Mouse (Mus musculus) Muller cell, postnatal 12 days (primary cell): Measurements from ENCODE around the gene Zfp428.

Experiments used
- DNase-seq: peaks from one replicate; pipeline ENCODE4 v3.0.0-alpha.2; 2015; ENCODE audit errors: inconsistent ontology term

Gene Zfp428

GRCm38 (mm10) chr7:24506838-24507725 is at the start of gene Zfp428:
Gene Zfp428 (plus strand): TSS chr7:24507006.
- peak; percentile 90 for DNase-seq

DNA sequence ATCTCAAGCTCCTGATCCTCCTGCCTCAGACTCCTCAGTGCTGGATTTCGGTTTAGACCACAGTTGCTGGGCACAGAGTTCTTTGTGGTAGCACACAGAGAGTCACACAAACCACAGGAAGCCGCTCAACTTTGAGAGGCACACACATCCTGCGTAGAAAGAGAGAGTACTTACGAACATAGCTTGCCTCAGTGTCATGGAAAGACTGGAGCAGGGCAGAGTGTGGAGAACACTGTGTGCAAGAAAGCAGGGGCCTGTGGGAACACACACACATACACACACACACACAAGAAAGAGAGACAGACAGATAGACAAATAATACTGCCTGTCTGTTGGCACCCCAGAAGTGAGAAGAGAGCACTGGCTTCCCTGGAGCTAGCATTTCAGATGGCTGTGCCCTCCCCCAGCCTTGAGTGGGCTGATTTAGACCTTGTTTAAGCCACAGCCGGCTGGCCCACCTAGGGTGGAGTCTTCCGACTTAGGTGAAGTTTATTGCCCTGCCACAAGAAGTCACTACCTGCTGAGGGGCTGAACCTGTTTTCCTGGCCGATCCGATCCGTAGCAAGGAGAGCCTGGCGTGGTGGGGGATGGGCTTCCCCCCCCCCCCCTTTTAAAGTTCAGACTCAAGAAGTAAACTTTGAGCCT is 49.0 kb upstream of the Zfp428 start:
- DNase-seq: no peak

DNA sequence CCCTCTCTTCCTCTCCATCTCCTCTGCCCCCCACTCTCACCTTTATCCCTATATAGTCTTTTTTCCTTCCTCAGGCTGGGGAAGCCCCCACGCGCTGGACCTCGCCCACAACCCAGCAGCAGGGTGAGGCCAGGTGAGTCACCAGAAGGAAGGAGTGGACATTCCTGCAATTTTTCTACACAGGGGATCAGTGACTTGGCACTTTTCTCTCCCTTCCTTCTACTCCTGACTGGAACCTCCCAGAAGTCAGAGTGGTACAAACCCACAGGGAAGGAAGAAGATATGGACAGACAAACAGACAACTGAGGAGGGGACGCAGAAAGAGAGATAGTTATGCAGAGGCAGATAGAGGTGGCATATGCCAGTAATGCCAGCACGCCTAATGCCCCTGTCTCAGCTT is 47.4 kb upstream of the Zfp428 start:
- DNase-seq: no peak

- no peak for DNase-seq
Measured at GRCm38 (mm10) chr7:24459843-24460242, 47.0 kb upstream of the Zfp428 start.

DNA sequence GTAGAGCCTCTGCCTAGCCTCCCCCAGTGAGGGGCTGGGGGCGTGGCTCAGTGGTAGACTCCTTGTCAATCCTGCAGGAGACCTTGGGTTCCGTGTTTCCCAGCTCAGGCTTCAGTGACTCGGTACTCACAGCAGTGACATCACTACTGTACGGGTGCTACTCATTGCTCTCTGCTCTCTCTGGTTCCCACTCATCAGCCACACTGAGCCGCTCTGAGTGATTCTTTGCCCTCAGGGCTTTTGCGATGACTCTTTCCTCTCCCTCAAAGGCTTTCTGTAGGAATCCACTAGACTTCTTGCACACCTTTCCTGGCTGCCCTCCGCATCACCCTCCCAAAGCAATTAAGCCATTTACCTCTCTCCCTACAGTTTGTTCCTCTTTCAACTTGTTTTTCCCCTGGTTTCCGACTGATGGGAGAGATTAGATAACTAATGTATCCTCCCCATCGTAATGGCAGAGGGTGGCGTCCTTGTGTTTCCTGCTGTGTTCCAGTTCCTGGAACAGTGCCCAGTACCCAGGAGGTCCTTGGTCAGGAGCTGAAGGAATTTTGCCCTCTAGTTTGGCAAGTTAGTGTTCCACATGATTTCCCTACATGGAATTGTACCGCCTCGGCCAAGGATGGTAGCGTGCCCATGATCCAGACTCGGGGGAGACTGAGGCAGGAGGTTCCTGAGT is 45.3 kb upstream of the Zfp428 start:
- DNase-seq: no peak

- peak; percentile 42 for DNase-seq
Measured at GRCm38 (mm10) chr7:24462388-24463319, 44.2 kb upstream of the Zfp428 start, which contains the start of gene Plaur. Gene Plaur (plus strand): TSS chr7:24462484.

DNA sequence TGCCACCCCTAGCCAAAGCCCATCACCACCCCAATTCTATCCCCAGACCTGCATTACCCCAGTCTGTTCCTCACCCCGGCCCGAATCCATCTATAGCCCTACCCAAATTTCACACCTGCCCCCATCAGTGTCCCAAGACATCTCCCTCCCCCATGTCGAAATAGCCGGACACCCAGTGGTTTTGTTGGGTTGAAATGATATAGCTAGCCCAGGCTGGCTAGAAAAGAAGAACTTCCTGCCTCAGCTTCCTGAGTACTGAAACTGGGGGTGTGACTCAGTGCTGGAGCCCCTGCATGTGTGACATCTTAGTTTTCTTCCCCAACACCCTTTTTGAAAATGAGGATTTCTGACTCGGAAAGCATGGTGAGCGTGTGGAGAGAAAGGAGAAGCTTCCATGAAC is 40.0 kb upstream of the Zfp428 start:
- DNase-seq: no peak

DNA sequence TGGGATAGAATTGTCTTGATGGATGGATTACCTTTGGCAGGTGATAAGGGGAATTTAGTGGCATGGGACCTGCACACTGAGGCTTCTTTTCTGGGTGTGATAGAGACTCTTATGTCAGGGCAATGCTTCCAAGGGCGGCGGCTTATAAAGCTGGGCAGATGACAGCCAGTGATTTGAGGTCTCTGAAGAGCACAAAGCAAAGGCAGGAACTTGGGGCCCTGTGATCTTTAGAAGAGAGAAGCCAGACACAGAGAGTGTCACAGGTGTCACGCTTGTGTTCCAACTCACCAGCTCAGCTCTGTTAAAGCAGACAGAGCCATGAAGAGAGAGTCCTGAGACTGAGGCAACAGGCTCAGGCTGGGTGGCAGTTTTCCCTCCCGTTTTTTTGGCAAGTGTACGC is 38.9 kb upstream of the Zfp428 start:
- no peak for DNase-seq

DNA sequence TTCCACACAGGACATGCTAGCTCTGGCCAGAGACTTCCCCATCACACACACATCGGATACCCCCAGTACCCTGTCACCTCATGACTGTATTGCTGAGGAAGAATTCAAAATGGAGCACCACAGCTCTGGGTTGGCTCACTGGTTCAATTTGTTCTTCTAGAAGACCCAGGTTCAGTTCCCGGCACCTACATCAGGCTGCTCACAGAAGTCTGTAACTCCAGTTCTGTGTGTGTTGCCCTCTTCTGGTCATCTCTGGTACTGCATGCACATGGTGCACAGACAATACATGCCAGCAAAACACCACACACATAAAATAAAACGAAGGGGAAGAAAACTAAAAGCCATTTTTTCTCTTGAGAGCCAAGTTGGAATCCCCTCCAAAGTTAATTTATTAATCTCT is 37.7 kb upstream of the Zfp428 start:
- no peak for DNase-seq

DNA sequence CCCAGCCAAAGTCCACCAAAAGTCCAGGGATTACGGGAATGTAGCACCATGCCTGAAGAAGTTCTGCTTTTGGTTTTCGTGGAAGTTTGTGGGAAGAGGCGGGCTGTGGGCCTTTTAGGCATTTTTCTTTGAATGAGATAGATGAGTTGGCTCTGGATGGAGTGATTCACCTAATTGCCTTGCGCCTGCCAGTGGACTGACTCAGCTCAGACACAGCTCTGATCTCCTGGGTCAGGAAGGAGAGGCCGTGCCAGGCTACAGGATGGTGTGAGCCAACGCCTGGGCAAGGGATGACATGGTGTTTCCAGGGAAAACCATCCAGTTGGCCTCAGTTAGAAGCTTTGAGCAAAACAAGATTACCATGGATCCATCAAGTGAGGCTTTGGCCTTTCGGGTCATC is 36.5 kb upstream of the Zfp428 start:
- DNase-seq: peak; percentile 93

GRCm38 (mm10) chr7:24472442-24472841 is 34.4 kb upstream of the Zfp428 start:
- DNase-seq: no peak

DNA sequence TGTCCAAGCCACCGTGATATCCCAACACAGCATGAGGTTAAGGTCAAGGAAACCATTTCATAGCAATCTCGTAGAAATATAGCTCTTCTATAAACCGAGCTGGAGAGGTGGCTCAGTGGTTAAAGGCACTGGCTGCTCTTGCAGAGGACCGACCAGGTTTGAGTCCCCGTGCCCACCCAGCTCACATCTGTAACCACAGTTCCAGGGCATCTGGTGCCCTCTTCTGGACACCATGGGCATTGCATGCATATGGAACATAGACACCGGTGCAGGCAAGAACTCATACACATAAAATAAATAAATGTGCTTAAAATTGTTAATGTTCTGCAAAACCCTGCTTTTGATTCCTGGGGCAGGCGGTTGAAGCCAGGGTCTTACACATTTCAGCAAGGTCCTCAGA is 33.9 kb upstream of the Zfp428 start:
- DNase-seq: no peak

GRCm38 (mm10) chr7:24473913-24474529 is 32.8 kb upstream of the Zfp428 start:
- DNase-seq: peak; percentile 48

- DNase-seq: no peak
Measured at GRCm38 (mm10) chr7:24474811-24475506, 31.8 kb upstream of the Zfp428 start.

DNA sequence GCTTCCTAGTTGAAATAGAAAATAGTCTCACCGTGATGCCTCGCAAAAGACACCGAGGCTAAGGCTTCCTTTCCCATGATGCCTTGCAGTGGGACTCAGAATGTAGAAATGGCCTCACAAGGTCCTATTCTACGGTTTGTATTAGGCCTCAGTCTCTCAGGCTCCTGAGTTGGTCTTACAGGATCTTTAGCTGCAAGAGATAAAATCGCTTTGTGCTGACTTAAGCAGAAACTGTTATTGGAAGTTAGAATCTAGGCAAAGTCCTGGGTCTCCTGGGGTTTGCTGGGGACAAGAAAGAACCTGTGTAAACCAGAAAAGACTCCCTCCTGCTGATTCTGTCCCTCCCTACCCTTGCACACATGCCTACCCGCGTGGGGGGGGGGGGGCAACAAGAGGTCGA is 30.5 kb upstream of the Zfp428 start:
- DNase-seq: no peak

- no peak for DNase-seq
Measured at GRCm38 (mm10) chr7:24476856-24477255, 29.9 kb upstream of the Zfp428 start.

DNA sequence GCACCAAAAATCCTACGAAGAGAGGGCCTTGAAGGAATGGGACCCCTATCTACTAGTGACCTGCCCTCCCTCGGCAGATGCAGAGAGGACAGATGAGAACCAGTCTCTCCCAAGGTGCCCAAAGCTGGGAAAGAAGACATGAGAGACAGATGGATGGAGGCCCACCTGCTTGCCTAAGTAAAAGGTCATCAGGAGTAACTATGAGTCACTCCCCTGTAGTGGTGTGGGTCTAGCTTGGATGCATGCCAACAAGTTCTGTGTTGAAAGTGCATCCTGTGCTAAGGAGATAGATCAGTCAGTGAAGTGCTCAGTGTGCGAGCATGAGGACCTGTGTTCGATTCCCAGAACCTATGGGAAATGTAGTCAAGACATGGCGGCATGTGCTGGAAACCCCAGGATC is 27.9 kb upstream of the Zfp428 start:
- DNase-seq: no peak

DNA sequence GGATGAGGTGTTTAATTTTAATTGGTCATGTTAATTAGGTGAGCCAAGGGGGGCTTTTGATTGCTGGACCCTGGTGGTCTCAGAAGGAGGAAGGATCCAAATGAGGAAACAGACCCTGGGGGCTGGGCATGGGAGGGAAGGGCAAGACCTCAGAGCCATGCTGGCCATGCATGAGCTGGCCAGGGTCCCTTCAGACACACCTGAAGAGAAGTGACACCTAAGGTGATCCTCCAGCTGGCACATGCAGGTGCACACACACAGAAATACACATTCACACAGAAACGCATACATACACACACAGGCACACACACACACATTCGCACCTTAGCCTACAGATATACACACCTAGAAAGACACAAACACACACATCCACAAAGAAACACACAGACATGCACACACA is 27.1 kb upstream of the Zfp428 start:
- no peak for DNase-seq

- no peak for DNase-seq
Measured at GRCm38 (mm10) chr7:24480121-24480941, 26.5 kb upstream of the Zfp428 start.
